Mouse (Mus musculus): Measurements from ENCODE around the gene Wnt11.

Wnt11 gene

DNA sequence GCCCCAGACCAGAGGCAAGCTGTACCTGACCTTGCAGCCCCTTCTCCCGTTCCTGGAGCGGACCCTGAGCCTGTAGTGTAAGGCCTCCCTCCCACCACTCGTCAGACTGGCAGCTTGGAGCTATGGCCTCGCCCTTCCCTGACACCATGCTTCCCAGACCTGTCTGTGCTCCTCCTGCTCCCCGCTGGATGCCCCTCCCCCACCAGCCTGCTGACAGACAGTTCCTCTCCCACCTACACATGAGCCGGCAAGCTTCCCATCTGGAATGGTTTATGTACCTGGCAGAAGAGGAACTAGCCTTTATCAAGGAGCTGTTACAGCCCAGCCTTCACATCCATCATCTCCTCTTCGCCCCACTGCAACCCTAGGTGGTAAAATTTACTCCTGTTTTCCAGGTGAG lies 6.0 kb upstream of the Wnt11 start:
- no peak for DNase-seq (ENCODE audit: low spot score in 2 of 2)

DNA sequence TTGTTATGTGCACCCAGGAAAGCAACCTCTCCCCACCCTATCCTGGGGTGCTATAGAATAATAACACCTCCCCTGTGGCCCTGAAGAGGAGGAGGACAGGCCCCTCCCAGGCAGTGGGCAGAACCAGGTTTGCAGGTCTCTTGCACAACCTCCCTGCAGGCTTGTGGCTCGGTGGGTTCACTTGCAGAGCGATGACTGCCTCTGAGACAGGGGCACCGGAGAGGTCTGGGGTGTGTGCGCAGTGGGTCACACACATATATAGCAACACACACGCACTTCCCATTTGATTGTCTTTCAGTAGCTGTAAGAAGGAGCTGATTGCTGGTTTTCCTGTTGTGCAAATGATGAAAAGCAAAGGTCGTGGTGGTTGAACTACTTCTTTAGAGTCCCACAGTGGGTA lies 3.6 kb upstream of the Wnt11 start:
- no peak for DNase-seq (ENCODE audit: low spot score in 2 of 2)

DNA sequence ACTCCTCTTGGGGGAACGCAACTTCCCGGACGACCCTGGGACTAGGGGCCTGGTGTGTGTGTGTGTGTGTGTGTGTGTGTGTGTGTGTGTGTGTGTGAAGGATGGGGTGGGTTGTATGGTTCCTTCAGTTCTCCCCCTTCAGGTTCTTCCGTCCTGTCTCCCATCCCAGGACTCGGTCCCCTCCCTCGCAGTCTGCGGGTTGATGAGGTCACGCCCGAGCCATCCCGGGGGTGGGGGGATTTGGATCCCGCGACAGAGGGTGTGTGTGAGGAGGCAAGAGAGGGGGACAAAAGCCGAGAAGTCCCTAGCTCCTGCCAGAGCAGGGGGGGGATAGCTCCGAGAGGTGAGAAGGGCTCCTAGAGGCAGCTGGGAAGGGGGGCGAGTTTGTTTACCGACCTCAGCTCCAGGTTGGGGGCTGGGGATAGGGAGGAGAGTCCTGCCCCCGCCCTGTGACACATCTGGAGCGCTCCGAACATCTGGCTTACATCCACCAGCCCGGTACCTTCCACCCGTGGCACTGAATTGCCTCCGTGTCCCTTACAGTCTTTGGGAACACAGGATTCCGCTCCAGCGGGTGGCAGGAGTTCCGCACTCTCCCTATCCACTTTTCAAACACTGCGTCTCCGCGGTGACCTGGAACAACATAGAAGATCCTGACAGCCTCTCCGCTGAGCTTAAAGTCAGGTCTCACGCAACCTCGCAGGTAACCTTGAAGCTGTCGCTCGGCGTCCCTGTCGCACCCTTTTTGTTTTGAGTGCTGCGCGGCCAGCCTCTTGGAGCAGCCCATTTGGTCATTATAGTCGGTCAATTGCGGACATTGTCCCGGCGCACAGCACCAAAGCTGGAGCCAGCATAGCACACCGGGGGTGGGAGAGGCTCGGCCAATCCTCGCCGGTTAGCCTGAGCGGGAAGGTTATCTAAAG lies 868 bp downstream of the Wnt11 start:
- no peak for DNase-seq (ENCODE audit: low spot score in 2 of 2)

DNA sequence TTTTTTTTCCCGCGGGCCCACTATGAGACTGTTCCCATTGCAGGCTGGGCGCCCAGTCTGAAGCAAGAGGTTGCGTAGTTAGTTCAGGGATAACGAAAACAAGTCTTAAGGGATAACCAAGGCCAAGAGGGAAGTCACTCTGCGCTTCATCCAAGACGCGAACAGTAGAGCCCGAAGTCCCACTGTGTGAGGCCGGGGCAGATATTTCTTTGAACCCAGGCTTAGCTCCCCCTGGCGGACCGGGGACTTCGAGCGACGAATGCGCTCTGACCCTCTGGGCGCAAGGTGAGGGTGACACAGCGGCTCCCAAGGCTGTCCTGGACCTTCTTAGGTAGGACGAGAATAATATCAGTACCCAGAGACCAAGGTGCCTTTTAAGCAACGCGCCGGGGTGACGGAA lies 1.7 kb downstream of the Wnt11 start:
- no peak for DNase-seq (ENCODE audit: low spot score in 2 of 2)

DNA sequence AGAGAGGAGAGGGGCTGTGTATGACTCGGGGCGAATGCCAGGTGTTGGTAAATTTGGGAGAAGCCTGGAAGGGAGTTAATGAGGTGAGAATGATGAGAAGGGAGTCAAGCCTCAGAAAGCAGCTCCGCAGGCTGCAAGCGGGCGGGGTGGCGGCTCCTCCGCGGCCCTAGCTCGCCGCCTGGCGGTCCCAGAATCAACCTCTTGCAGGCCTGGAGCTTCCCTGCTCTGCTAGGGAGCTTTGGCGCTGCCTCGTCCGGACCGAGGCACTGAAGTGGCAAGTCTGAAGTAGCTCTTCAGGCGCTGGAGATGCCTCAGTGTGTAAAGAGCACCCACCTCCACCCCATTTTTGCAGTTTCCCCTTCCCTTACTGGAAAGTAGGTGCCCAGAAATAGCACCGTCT lies 3.0 kb downstream of the Wnt11 start:
- DNase-seq (ENCODE audit: low spot score in 2 of 2), result peak; percentile 36 to 72

DNA sequence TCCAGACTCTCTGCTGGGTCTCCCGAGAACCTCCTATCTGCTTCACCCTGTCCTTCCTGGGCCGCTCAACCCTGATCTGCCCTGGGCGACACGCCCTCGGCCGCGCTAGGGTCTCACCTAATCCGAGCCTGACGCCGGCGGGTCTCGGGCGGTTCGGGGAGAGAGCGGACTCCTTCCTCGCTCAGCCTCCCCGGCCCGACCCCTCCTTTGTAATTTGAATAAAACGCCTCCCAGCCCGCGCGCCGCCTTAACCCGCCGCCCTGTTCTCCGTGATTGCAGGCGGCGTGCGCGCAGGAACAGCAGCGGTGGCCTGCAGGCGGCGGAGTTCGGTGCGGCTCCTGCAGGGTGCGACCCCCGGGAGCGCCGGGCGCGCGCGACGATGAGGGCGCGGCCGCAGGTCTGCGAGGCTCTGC lies 3.8 kb downstream of the Wnt11 start:
- DNase-seq (ENCODE audit: low spot score in 2 of 2), result peak in 1 of 2 experiments; percentile 26

DNA sequence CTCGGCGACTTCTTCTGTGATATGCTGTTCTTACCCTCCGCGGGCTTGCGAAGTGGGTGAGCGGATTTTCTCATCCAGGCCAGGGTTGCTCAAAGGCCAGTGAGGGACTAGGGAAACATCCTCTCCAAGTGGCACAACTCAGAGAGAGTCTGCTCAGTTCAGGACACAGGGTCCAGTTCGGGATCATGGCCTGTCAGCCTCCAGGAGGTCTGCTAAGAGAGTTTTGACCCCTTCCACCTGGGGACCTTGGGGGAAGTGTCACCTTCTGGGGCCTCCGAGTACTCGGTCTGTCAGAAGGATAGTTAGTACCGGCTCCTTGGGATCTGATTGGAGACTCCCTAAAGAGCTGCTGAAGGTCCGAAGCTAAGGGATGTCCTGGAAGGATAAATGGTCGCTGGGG lies 4.4 kb downstream of the Wnt11 start:
- DNase-seq (ENCODE audit: low spot score in 2 of 2), result no peak

DNA sequence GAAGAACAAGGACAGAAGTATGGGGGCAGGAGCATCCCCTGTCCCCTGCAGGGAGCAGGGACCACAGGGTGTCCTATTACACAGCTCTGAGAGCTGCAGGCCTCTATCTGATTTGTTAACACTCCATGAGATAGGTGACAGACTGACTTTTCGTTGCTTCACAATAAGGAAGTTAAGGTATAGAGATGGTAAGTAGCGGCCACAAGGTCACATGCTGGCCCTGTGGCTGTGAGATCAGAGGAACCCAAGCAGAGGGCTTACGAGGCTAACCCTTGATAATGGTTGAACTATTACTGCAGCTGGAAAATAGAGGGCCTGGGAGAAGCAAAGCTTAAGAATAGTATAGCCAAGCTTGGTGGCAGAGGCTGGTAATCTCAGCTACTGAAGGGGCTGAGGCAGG lies 5.9 kb downstream of the Wnt11 start:
- no peak for DNase-seq (ENCODE audit: low spot score in 2 of 2)

DNA sequence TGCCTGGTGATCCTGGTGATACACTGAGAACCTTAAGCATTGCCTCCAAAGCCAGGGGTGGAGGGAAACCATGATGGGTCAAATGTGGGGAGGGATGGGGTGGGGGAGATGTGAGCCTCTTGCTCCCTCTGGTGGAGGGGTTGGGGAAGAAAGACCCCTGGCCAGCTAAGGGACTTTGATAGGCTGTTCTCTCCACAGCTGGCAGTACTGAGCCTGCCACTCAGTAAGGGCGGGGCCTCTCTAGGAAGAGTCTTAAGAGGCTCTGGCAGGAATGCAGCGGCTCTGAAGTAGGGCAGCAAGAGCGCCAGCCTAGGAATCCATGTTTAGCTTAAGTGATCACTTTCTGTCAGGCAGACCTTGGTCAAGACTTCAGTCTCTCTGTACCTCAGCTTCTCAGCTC lies 6.9 kb downstream of the Wnt11 start:
- DNase-seq (ENCODE audit: low spot score in 2 of 2), result no peak

DNA sequence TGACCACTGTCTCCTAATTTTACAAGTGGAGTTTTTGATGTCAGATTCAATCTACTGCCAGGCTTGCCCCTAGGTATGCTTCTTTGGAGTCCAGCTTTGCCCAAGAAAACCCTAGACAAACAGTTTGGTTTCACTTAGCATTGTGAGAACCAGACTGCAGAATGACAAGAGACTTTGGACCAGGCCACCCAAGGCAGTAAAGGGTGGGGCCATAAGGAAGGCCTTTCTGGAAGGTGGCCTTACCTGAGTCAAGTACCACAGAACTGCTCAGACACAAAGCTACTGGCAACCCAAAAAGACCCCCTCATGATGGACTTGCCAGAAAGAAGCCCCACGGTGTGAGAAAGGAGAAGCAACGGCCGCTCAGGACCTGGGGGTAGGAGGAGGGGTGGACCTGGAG lies 8.1 kb downstream of the Wnt11 start:
- DNase-seq (ENCODE audit: low spot score in 2 of 2), result no peak

DNA sequence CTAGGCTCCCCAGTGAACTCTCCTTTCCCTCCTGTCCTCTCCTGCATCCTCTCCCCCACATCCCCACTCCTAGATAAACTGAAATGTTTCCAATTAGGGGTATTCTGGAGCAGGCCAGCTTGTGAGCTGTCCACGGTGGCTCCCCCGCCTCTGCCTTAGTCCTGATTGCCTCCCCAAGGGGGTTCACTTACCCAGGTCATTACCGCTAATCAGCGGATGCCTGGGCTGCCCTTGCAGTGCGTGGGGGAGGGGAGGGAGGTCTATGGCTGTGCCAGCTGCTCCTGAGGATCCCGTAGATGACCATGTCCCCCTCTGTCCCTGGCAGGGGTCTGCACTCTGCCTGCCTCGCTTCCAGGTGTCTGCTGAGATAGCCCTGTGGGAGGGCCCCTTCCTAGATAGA lies 8.7 kb downstream of the Wnt11 start:
- DNase-seq (ENCODE audit: low spot score in 2 of 2), result no peak

DNA sequence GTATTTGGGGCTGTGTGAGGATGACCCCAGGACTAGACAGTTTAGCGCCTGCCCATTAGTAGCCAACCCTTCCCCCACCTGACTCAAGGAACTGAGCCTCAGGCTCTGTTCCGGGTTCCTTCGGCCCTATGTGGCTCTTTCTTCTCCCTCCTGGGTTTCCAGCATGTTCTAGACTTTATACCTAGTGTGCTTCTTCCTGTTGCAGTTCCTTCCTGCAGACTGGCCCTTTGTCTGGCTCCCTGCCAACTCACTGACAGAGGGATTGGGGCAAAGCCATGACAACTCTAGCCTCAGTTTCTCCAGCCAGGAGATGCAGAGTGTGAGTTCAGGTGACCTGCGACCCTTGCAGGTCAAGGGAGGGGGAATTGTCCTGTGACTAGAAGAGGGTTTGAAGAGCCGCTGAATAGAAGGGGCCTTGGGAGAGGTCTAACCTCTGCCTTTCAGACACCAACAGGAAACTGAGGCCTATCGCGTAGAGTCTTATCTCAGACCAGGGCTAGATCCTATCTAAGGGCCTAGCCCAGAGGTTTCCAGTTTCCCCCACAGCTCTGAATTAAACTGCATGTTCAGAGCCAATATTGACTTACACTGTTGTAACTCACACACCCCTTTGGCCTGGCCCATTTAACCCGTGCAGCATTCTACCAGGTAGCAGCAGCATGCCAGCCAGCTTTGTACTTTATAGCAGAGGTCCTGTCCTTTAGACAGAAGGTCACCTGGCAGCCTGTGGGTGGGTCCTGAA lies 14.2 kb downstream of the Wnt11 start:
- no peak for DNase-seq (ENCODE audit: low spot score in 2 of 2)

DNA sequence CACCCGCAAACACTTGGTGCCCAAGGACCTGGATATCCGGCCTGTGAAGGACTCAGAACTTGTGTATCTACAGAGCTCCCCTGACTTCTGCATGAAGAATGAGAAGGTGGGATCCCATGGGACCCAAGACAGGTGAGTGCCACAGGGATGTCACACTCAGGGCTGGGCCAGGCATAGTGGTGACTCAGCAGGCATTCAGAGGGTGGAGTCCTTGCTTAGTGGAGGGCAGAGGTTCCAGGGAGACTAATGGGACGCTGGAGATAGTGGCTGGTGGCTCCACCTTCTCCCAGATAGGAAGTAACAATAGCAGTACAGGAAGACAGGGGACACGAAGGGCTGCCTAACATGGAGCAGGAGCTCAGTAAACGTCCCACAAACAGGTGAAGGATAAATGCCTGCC lies 15.5 kb downstream of the Wnt11 start:
- no peak for DNase-seq (ENCODE audit: low spot score in 2 of 2)

DNA sequence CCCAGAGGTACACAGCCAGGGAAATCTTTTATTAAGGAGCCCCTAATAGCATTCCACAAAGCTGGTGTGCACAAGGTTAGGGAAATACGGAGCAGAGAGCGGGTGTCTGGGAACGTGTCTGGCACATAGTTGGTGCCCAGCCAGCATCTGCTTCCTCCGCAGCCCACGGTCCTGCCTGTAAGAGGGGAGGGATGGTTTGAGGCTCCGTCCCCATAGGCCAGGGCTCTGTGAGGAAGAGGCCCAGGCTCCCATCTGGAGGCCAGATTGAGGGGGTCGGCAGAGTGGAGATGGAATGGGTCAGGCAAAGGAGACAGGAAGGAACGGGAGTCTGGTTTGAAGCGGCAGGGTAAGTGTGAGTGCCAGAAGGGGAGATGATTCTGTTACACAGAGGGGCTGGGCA lies 16.3 kb downstream of the Wnt11 start:
- no peak for DNase-seq (ENCODE audit: low spot score in 2 of 2)

DNA sequence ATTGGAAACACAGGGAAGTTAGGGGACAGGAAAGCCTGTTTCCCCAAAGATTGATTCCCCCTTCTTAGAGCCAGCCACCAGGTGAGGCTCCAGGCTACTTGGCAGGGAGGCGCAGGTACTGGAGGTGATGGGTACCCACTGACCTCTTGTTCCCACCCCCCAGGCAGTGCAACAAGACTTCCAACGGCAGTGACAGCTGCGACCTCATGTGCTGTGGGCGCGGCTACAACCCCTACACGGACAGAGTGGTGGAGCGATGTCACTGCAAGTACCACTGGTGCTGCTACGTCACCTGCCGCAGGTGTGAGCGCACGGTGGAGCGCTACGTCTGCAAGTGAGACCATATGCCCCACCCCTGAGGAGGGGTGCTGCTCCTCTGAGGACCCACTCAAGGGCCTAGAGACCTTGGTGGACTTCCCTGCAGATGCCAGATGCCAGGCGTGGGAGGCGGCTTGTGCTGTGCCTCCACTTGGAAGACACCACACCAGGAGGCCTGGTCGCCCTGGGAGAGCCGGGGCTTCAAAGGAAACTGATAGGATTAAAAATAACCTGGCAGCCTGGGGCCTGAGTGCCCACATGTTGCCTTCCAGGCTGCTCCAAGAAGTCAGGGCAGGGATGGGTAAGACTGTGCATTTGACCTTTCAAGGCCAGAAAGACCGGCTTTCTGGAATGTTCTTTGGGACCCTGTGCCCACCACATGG lies 18.2 kb downstream of the Wnt11 start:
- DNase-seq (ENCODE audit: low spot score in 2 of 2), result no peak

DNA sequence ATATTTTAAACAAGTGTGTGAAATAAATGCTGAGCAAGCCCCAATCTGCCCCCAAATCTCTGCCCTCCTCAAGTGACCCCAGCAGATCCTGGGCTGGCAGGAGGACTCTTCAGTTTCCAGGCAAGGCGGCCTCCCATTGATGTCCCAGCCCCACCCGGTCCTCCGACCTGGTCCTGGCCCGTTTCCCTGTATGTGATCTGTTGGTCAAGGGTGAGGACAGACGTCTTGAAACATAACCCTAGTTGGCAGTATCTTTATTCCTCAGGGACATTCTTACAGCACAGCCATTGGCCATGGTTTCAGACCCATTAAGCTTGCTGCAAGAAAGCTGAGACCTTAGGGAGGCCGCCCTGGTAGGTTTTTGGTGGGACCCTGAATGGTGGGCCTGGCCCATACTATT lies 18.9 kb downstream of the Wnt11 start:
- no peak for DNase-seq (ENCODE audit: low spot score in 2 of 2)

DNA sequence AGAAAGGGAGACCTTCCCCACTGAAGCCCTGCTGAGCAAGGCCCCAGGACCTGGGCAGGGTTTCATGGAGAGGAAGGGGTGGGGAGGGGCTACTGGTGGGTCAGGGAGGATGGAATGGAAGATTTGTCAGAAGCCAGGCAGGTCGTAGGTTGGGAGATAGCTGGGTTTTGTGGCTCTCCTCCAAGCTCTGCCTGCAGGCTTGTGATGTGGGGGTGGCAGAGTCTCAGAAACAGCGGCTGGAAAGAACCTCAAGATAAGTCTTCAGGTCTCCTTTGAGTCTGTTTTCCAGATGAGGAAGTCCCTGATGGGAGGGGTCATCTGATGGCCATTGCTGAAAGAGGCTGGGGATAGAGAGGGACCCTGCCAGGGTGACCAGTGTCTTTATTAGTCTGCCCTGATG lies 20.5 kb downstream of the Wnt11 start:
- no peak for DNase-seq (ENCODE audit: low spot score in 2 of 2)

DNA sequence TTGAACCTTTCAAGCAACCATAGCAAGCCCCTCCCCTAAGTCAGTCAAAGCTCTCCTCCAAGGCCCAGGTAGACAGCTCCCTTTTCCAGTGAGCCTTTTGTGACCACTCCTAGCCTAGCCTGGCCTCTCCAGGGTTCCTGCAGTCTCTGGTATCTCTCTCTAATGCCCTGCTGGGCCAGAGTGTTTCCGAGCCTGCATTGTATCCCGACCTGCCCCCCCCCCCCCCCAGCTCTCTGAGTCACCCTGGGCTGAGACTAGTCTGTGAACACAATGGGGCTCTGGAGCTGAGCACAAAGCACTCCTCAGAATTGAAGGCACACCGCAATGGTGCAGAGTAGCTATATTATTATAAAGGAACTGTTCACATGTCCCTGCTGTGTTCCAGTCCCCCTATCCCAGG lies 21.2 kb downstream of the Wnt11 start:
- DNase-seq (ENCODE audit: low spot score in 2 of 2), result no peak

DNA sequence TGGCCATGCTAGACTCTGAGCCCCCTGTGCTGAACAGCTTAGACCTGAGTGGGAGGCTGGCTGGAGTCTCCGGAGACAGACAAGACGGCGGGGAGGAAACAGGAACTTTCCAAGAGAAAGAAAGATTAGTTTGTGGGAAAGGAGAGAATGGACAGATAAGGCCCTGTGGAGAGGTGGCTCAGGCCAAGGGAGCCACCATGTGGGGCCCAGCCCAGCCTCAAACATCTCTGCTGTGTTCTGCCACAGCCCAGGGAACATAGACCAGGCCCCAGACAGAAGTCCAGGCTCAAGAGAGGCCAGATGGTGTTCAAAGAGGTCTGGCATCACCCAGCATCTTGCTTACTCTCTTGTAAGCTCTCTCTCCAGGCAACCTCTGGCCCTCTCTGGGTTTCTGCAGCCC lies 22.2 kb downstream of the Wnt11 start:
- no peak for DNase-seq (ENCODE audit: low spot score in 2 of 2)

DNA sequence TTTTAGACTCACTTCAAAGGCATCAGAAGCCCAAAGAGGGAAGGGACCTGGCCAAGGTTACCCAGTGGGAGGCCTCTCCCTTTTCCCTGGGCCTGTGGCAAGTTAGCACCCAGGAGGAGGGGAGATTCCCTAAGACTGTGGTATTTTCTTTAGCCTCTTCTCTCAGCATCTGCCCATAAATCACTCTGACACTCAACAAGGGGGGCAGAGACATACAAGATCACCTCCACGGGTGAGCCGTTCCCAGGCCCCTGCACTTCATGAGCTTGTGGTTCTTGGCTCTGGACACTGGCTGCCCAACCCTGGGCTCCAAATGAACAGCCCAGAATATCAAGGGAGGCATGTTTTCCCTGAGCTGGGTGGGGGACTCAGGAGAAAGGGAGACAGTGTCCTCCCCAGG lies 26.1 kb downstream of the Wnt11 start:
- DNase-seq (ENCODE audit: low spot score in 2 of 2), result no peak

DNA sequence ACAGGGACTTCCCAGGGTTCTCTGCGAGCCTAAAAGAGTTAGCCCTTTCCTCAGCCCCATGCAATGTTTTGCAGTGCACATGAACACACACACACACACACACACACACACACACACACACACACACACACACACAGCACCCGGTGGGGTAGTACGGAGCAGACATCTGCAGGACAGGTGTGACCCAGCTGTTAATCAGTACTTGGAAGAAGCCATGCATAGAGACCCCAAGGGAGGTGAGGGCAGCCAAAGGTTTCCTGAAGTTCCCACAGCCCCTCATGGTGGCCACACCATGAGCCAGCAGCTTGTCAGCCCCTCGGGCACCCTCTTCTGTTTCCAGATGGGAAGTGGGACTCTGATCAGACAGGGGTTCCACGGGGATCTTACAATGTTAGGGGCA lies 28.1 kb downstream of the Wnt11 start:
- no peak for DNase-seq (ENCODE audit: low spot score in 2 of 2)

DNA sequence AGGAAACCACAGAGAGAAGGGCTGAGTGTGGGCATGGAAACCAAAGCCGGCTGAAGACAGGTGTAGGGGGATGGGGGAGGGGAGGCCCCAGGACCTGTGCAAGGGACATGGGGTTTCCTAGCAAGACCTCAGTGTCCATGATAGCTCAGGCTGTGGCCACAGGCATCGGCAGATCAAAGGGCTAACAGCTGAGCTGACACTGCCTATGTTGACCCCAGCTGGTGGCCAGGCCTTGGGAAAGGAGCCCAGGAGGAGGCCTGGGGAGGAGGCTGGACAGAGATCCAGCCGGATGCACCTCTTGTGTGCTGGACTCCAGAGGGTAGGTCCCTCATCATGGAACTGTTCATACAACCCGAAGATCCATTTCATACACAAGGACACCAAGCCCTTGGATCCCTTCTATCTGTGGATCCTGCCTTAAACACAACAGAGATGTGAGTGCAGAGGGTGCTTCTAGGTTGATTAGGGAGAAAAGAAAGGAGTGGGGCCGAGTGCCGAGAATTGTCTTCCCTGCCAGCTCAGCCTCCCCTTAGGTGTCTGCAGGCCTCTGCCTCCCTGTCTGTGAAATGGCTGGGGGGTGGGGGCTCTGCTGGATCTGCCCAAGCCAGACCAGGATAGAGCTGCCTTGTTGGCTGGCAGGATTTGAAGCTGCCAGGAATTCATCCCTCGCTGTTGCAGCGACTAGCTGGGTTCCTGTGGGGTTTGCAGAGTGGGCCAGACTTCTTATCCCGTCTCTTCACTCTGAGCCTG lies 29.2 kb downstream of the Wnt11 start:
- no peak for DNase-seq (ENCODE audit: low spot score in 2 of 2)

Data from frontal cortex, postnatal 14 days (tissue).